Mouse (Mus musculus): ENCODE data around the gene Nfkbia. TPM values are rescaled to one million over a fixed set of nuclear protein-coding genes. Genes with fewer than 3 reads are reported as not detected.

Nfkbia gene
- polyA plus RNA-seq (2014; fragmentation: Nextera tagmentation; extraction: Ambion mirVana) = 59.7 and 63.9 TPM in 2 replicates

- Histone ChIP-seq H3K4me3 (replicated peaks; ENCODE audit: low read length) (peak within 1 kb of the TSS; percentile 84), H3K9me3 (ENCODE audit: control insufficient read depth, low read length) (no peaks in the 10 kb centered on the region), H3K4me1 (replicated peaks; ENCODE audit: control insufficient read depth, insufficient read depth, low read length) (peaks cover 23% of the 10 kb centered on the region), H3K27ac (peak within 1 kb of the TSS; percentile 98), H3K4me2 (replicated peaks) (peak within 1 kb of the TSS; percentile 86), H3K27me3 (ENCODE audit: control insufficient read depth, insufficient read depth, low read length) (no peaks in the 10 kb centered on the region), H3K36me3 (replicated peaks; ENCODE audit: control insufficient read depth, insufficient read depth) (peaks cover 34% of the 10 kb centered on the region), H3K9ac (peak within 1 kb of the TSS; percentile 93)
- DNase-seq (ENCODE audit: low spot score) (peak; percentile 85), ATAC-seq (ENCODE audit: low FRiP score) (peak; percentile 89)
- WGBS = under 1% methylated on average over 48 of the region's 58 CpGs
These were observed at the start of gene Nfkbia for GRCm38 (mm10) chr12:55492184-55492898. Gene Nfkbia, minus strand, starts transcription at chr12:55492647.

GRCm38 (mm10) chr12:55539157-55539556, 46.7 kb upstream of the Nfkbia start:
- no peak overlapping the region for H3K27ac ChIP-seq
- no peak overlapping the region for H3K4me2 ChIP-seq (replicated peaks)
- no peaks in the 10 kb centered on the region for H3K36me3 ChIP-seq (replicated peaks; ENCODE audit: control insufficient read depth, insufficient read depth)
- 53% methylated on average over 8 of the region's 8 CpGs for WGBS
- no peak overlapping the region for H3K9ac ChIP-seq
- H3K4me1 ChIP-seq (replicated peaks; ENCODE audit: control insufficient read depth, insufficient read depth, low read length) = peaks cover 5% of the 10 kb centered on the region; the same call in 1 of the 2 replicates
- H3K4me3 ChIP-seq (replicated peaks; ENCODE audit: low read length) = no peak overlapping the region
- ATAC-seq (ENCODE audit: low FRiP score) = no peak
- no peak for DNase-seq (ENCODE audit: low spot score)
- H3K27me3 ChIP-seq (ENCODE audit: control insufficient read depth, insufficient read depth, low read length) = no peaks in the 10 kb centered on the region; the same call in 1 of the 2 replicates
- H3K9me3 ChIP-seq (ENCODE audit: control insufficient read depth, low read length) = no peaks in the 10 kb centered on the region

- Histone ChIP-seq H3K4me2 (replicated peaks) (no peak overlapping the region), H3K4me1 (replicated peaks; ENCODE audit: control insufficient read depth, insufficient read depth, low read length) (peaks cover 5% of the 10 kb centered on the region; the same call in 1 of the 2 replicates), H3K9ac (no peak overlapping the region), H3K27me3 (ENCODE audit: control insufficient read depth, insufficient read depth, low read length) (peaks cover 3% of the 10 kb centered on the region; the same call in 1 of the 2 replicates), H3K9me3 (ENCODE audit: control insufficient read depth, low read length) (no peaks in the 10 kb centered on the region), H3K4me3 (replicated peaks; ENCODE audit: low read length) (no peak overlapping the region), H3K27ac (no peak overlapping the region), H3K36me3 (replicated peaks; ENCODE audit: control insufficient read depth, insufficient read depth) (no peaks in the 10 kb centered on the region)
- peak; percentile 71 for ATAC-seq (ENCODE audit: low FRiP score)
- no peak for DNase-seq (ENCODE audit: low spot score)
- WGBS = 90% methylated on average over 1 of the region's 1 CpGs
These were observed 46.0 kb upstream of the Nfkbia start for GRCm38 (mm10) chr12:55538328-55538971.

GRCm38 (mm10) chr12:55537742-55538141, 45.3 kb upstream of the Nfkbia start:
- ATAC-seq (ENCODE audit: low FRiP score) (peak; percentile 58; the same call in 1 of the 2 replicates), DNase-seq (ENCODE audit: low spot score) (peak; percentile 36)
- Histone ChIP-seq H3K27ac (no peak overlapping the region; the same call in 1 of the 2 replicates), H3K4me2 (replicated peaks) (no peak overlapping the region), H3K36me3 (replicated peaks; ENCODE audit: control insufficient read depth, insufficient read depth) (no peaks in the 10 kb centered on the region), H3K4me1 (replicated peaks; ENCODE audit: control insufficient read depth, insufficient read depth, low read length) (peaks cover 5% of the 10 kb centered on the region; the same call in 1 of the 2 replicates), H3K9me3 (ENCODE audit: control insufficient read depth, low read length) (no peaks in the 10 kb centered on the region), H3K27me3 (ENCODE audit: control insufficient read depth, insufficient read depth, low read length) (peaks cover 3% of the 10 kb centered on the region; the same call in 1 of the 2 replicates), H3K4me3 (replicated peaks; ENCODE audit: low read length) (no peak overlapping the region), H3K9ac (no peak overlapping the region)
- 33% methylated on average over 7 of the region's 7 CpGs for WGBS

- peak overlapping the region; percentile 38 for H3K4me2 ChIP-seq (replicated peaks)
- 8% methylated on average over 14 of the region's 14 CpGs for WGBS
- H3K4me3 ChIP-seq (replicated peaks; ENCODE audit: low read length) = no peak overlapping the region
- DNase-seq (ENCODE audit: low spot score) = peak; percentile 53
- H3K36me3 ChIP-seq (replicated peaks; ENCODE audit: control insufficient read depth, insufficient read depth) = no peaks in the 10 kb centered on the region
- no peak overlapping the region for H3K27ac ChIP-seq
- no peaks in the 10 kb centered on the region for H3K9me3 ChIP-seq (ENCODE audit: control insufficient read depth, low read length)
- peaks cover 3% of the 10 kb centered on the region; the same call in 1 of the 2 replicates for H3K27me3 ChIP-seq (ENCODE audit: control insufficient read depth, insufficient read depth, low read length)
- peak; percentile 73 for ATAC-seq (ENCODE audit: low FRiP score)
- peaks cover 5% of the 10 kb centered on the region; the same call in 1 of the 2 replicates for H3K4me1 ChIP-seq (replicated peaks; ENCODE audit: control insufficient read depth, insufficient read depth, low read length)
- peak overlapping the region; percentile 3; the same call in 1 of the 2 replicates for H3K9ac ChIP-seq
These were observed 44.2 kb upstream of the Nfkbia start for GRCm38 (mm10) chr12:55536537-55537135.

GRCm38 (mm10) chr12:55526983-55527752, 34.7 kb upstream of the Nfkbia start:
- 49% methylated on average over 15 of the region's 15 CpGs for WGBS
- no peak overlapping the region for H3K27ac ChIP-seq
- peak; percentile 62 for ATAC-seq (ENCODE audit: low FRiP score)
- H3K9ac ChIP-seq = no peak overlapping the region
- peak; percentile 63 for DNase-seq (ENCODE audit: low spot score)
- no peaks in the 10 kb centered on the region for H3K36me3 ChIP-seq (replicated peaks; ENCODE audit: control insufficient read depth, insufficient read depth)
- H3K9me3 ChIP-seq (ENCODE audit: control insufficient read depth, low read length) = no peaks in the 10 kb centered on the region
- H3K4me2 ChIP-seq (replicated peaks) = no peak overlapping the region
- no peak overlapping the region for H3K4me3 ChIP-seq (replicated peaks; ENCODE audit: low read length)
- H3K4me1 ChIP-seq (replicated peaks; ENCODE audit: control insufficient read depth, insufficient read depth, low read length) = no peaks in the 10 kb centered on the region
- no peaks in the 10 kb centered on the region for H3K27me3 ChIP-seq (ENCODE audit: control insufficient read depth, insufficient read depth, low read length)

- Histone ChIP-seq H3K4me3 (replicated peaks; ENCODE audit: low read length) (no peak overlapping the region), H3K36me3 (replicated peaks; ENCODE audit: control insufficient read depth, insufficient read depth) (no peaks in the 10 kb centered on the region), H3K9me3 (ENCODE audit: control insufficient read depth, low read length) (no peaks in the 10 kb centered on the region), H3K27me3 (ENCODE audit: control insufficient read depth, insufficient read depth, low read length) (no peaks in the 10 kb centered on the region), H3K4me1 (replicated peaks; ENCODE audit: control insufficient read depth, insufficient read depth, low read length) (no peaks in the 10 kb centered on the region), H3K27ac (no peak overlapping the region), H3K9ac (no peak overlapping the region), H3K4me2 (replicated peaks) (peak overlapping the region; percentile 22; the same call in 1 of the 2 replicates)
- WGBS = 29% methylated on average over 15 of the region's 15 CpGs
- ATAC-seq (ENCODE audit: low FRiP score) (peak; percentile 73), DNase-seq (ENCODE audit: low spot score) (peak; percentile 66)
These were observed 25.8 kb upstream of the Nfkbia start for GRCm38 (mm10) chr12:55518061-55518738.

GRCm38 (mm10) chr12:55508817-55509216, 16.4 kb upstream of the Nfkbia start:
- ATAC-seq (ENCODE audit: low FRiP score) (no peak), DNase-seq (ENCODE audit: low spot score) (no peak)
- H3K4me3 ChIP-seq (replicated peaks; ENCODE audit: low read length) = no peak overlapping the region
- WGBS = 88% methylated on average over 5 of the region's 5 CpGs
- no peak overlapping the region for H3K4me2 ChIP-seq (replicated peaks)
- H3K9me3 ChIP-seq (ENCODE audit: control insufficient read depth, low read length) = no peaks in the 10 kb centered on the region
- H3K27me3 ChIP-seq (ENCODE audit: control insufficient read depth, insufficient read depth, low read length) = no peaks in the 10 kb centered on the region
- no peak overlapping the region for H3K27ac ChIP-seq
- no peaks in the 10 kb centered on the region for H3K36me3 ChIP-seq (replicated peaks; ENCODE audit: control insufficient read depth, insufficient read depth)
- H3K9ac ChIP-seq = no peak overlapping the region
- no peaks in the 10 kb centered on the region for H3K4me1 ChIP-seq (replicated peaks; ENCODE audit: control insufficient read depth, insufficient read depth, low read length)
